ENCODE assay signal across 21 mouse cellular contexts in genomic region chrX:158837546-158837945, GRCm38 (mm10).
A peak's percentile ranks its signal among the peaks of the same experiment; 100 is the strongest.
DNase-seq lines count a peak whose midpoint lies in the region; ATAC-seq and TF ChIP-seq lines count a peak whose summit lies in the region.
"Had no signal": no experiment of that assay in that cellular context is flagged by ENCODE, and none has a peak within 500 bp of the region (broad histone marks: within the 10 kb centered on the region; RNA-seq: fewer than 3 reads in every experiment).

No protein-coding gene starts in this region.

- no peak overlapping the region for H3K4me2 ChIP-seq in midbrain, embryonic 13.5 days (replicated peaks)
- H3K4me2 ChIP-seq: embryonic facial prominence, embryonic 12.5 days; forebrain, embryonic 13.5 days; forebrain, embryonic 15.5 days had no signal

- DNase-seq in frontal cortex, adult 2 months (ENCODE audit: extremely low spot score in 1 of 2, low spot score in 1 of 2) = peak; percentile 24 to 27
- no peak for DNase-seq in frontal cortex, postnatal 10 days (ENCODE audit: low spot score in 2 of 2)
- DNase-seq in left cerebral cortex, adult 2 months (ENCODE audit: extremely low spot score in 1 of 2, low spot score in 2 of 2) = peak in 1 of 2 experiments; percentile 7
- DNase-seq in left cerebral cortex, adult 8-10 months (ENCODE audit: low spot score in 2 of 2) = no peak
- peak; percentile 28 for DNase-seq in MN1 (ENCODE audit: low spot score)
- peak; percentile 81 for DNase-seq in brain, adult 2 months (ENCODE audit: low read depth, low spot score)
- no peak for DNase-seq in Muller cell, postnatal 12 days (ENCODE audit: inconsistent ontology term)
- DNase-seq: adrenal gland, adult 2 months; adrenal gland, postnatal 10 days; adrenal gland, postnatal 25 days; cerebellum, adult 11-12 months; cerebellum, adult 2 months; cerebellum, adult 9-10 months; cerebellum, postnatal 10 days; cerebellum, postnatal 25 days; forebrain, postnatal 0 days had no signal

- H3K4me3 ChIP-seq in left cerebral cortex, adult 2 months = no peak overlapping the region
- no peak overlapping the region for H3K4me3 ChIP-seq in midbrain, embryonic 13.5 days (replicated peaks)
- H3K4me3 ChIP-seq: embryonic facial prominence, embryonic 10.5 days; embryonic facial prominence, embryonic 12.5 days; forebrain, embryonic 13.5 days; forebrain, embryonic 15.5 days had no signal

- TF ChIP-seq CTCF in left cerebral cortex, adult 2 months (IDR thresholded peaks at IDR 0.05) = no peak

- no peaks in the 10 kb centered on the region for H3K9me3 ChIP-seq in midbrain, embryonic 13.5 days
- H3K9me3 ChIP-seq: embryonic facial prominence, embryonic 10.5 days; embryonic facial prominence, embryonic 12.5 days; forebrain, embryonic 13.5 days; forebrain, embryonic 15.5 days had no signal

- no peaks in the 10 kb centered on the region for H3K36me3 ChIP-seq in midbrain, embryonic 13.5 days
- H3K36me3 ChIP-seq: embryonic facial prominence, embryonic 10.5 days; embryonic facial prominence, embryonic 12.5 days; forebrain, embryonic 15.5 days had no signal

- intact Hi-C loops in left cerebral cortex, adult 2 months (cut with DNase I) = loop anchor here (5.0 to 10.0 kb wide), 4 partner anchors 85 to 1103 kb away; no protein-coding TSS in a partner anchor

- ATAC-seq in midbrain, embryonic 13.5 days = no peak
- ATAC-seq: forebrain, embryonic 13.5 days; forebrain, embryonic 15.5 days; forebrain, postnatal 0 days had no signal

- H3K4me1 ChIP-seq in midbrain, embryonic 13.5 days (replicated peaks) = no peaks in the 10 kb centered on the region
- H3K4me1 ChIP-seq: embryonic facial prominence, embryonic 10.5 days; embryonic facial prominence, embryonic 12.5 days; forebrain, embryonic 13.5 days; forebrain, embryonic 15.5 days had no signal

- peak overlapping the region; percentile 40 for H3K27ac ChIP-seq in left cerebral cortex, adult 2 months
- H3K27ac ChIP-seq in midbrain, embryonic 13.5 days = no peak overlapping the region
- H3K27ac ChIP-seq: embryonic facial prominence, embryonic 10.5 days; embryonic facial prominence, embryonic 12.5 days; forebrain, embryonic 13.5 days; forebrain, embryonic 15.5 days had no signal

- no peaks in the 10 kb centered on the region for H3K27me3 ChIP-seq in midbrain, embryonic 13.5 days
- H3K27me3 ChIP-seq: embryonic facial prominence, embryonic 12.5 days; forebrain, embryonic 13.5 days; forebrain, embryonic 15.5 days had no signal

- 94% methylated on average over 5 of the region's 5 CpGs for WGBS in midbrain, embryonic 13.5 days

- no peak overlapping the region for H3K9ac ChIP-seq in midbrain, embryonic 13.5 days (replicated peaks)
- H3K9ac ChIP-seq: embryonic facial prominence, embryonic 12.5 days; forebrain, embryonic 13.5 days; forebrain, embryonic 15.5 days; forebrain, postnatal 0 days had no signal

Comparison
In these comparisons a context has a peak if more than half of its experiments do, and no peak if none do; other contexts are left out.
1. DNase-seq: peak in frontal cortex, adult 2 months (2 of 2), MN1 (single experiment) and brain, adult 2 months (single experiment); none in frontal cortex, postnatal 10 days (0 of 2), left cerebral cortex, adult 8-10 months (0 of 2) and Muller cell, postnatal 12 days (single experiment).